Mouse (Mus musculus) G1E (cell line): Measurements from ENCODE around the gene Timm17a.

Experiments used
- CTCF ChIP-seq: IDR thresholded peaks from 2 replicates; pipeline ENCODE4 v1.5.1; 2012; ENCODE audit warnings: low read depth, low read length, inconsistent platforms, mixed read lengths
- GATA1 ChIP-seq: IDR thresholded peaks from 2 replicates; pipeline ENCODE4 v1.6.1; 2012; ENCODE audit warnings: borderline replicate concordance, low read length, inconsistent platforms, mixed read lengths
- GATA2 ChIP-seq: IDR thresholded peaks from 2 replicates; pipeline ENCODE4 v1.6.1; 2012; ENCODE audit warnings: low read depth, low read length, inconsistent platforms, borderline replicate concordance
- POLR2AphosphoS5 ChIP-seq: IDR thresholded peaks from 2 replicates; pipeline ENCODE4 v1.6.1; 2012; ENCODE audit warnings: low read depth, low read length, inconsistent platforms; ENCODE audit not compliant: insufficient replicate concordance

DNA sequence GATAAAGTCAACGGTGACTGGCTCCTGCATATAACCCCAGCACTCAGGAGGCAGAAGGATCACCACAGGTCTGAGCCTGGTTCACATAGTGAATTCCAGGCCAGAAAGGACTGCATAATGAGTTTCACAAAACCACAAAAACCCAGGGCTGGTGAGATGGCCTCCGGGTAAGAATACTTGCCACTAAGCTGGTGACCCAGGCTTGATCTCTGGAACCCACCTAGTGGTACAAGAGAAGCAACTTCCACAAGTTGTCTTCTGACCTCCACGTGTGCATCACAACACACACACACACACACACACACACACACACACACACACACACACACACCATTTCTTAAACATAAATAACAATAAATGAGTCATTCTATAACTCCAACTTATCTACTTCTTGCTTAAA is 51.2 kb downstream of the Timm17a start:
- TF ChIP-seq CTCF (no peak), POLR2AphosphoS5 (no peak), GATA2 (no peak), GATA1 (no peak)
